Mouse (Mus musculus) brain, adult 2 months (tissue): Measurements from ENCODE around the gene Iqca.

ENCODE experiments used
- DNase-seq: peaks from one replicate; pipeline ENCODE4 v3.0.0; 2011; ENCODE audit warnings: low read depth, low spot score

Gene Iqca

GRCm38 (mm10) chr1:90060599-90060998 is 92.6 kb downstream of the Iqca start:
- DNase-seq, result peak; percentile 74

DNA sequence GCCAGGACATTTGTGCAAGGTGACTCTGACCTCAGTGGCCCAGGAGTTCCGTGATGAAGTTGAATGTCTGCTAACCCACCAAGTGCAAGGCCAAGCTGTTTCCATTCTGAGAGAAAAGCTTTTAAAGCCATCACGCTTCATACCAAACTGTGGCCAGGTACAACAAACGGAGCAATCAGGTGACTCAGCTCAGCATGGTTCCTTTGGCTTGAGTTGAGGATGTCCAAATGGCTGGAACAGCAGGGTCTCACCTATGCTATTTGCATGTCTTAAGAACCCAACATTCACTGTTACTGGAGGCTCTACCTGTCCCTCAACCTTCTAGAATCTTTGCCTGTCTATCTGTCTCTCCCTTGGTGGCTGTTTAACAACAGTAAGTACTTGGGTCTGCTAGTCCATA is 93.1 kb downstream of the Iqca start:
- no peak for DNase-seq

GRCm38 (mm10) chr1:90054991-90055390 is 98.2 kb downstream of the Iqca start:
- peak; percentile 87 for DNase-seq

DNA sequence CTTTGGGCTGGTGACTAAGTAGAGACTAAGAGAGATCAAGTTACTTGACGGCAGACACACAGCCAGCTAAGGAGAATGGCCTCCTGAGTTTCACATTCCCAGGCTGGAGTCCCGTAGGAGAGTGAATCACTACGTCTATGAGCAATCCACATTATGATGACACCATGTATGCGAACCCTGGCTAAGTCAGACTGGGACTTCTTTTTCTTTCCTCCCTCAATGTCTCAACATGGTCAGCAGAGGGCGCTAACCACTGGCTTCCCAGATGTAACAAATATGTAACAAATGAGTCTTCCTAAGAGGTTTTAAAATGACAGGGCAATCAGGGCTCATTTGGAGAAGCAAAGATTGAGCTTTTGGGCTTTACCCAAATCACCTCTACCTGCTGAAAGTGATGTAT is 101.9 kb downstream of the Iqca start:
- DNase-seq, result peak; percentile 81

DNA sequence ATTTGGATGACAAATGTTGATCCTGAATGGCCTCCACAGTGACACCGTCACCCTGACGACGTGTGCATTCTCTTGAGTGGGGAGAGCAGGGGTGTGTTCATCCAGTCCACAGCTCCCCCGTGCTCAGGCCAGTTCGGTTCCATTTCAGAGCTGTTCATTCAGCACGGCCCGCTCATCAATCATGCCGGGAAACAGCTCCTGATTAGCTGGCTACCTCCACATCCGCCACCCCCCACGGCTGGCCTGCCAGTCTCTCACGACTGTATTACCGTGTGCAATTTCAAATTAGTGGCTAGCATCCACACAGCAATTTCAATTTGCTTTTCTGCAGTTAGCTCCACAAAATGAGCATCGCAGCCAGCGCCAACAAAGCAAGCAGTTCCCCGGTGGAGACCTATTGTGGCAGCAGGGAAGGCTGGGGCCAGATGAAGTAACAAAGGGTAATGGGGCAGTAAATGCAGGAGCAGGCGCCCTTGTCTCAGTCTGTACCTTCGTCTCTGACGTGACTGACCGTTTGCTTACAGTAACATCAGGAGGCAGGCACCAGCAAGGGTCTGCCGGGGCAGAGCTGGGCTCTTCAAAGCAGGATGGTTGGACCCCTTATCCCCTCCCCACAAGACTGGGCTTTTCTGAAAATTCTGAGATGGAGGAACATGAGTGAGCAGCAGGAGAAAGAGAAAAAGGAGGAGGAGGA is 103.0 kb downstream of the Iqca start:
- DNase-seq, result no peak

GRCm38 (mm10) chr1:90028305-90028704 is 124.9 kb downstream of the Iqca start:
- DNase-seq, result no peak

DNA sequence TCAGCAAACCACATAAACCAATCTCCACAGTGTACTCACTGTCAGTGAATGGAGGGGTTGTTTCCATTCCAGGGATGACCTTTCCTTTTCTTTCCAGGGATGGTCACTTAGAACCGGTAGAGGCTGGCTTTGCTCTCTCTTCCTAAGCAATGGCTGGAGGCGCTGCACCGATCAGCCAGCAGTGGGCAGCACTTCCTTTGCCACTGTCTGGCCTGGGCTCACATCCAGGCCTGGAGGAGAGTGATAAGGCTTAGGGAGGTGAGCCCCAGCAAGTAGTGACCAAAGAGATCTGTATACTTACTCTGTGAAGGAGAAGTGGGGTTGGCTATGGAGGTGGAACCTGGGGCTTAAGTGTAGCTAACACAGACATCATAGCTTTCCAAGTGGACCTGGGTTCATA is 126.3 kb downstream of the Iqca start:
- DNase-seq, result peak; percentile 21

GRCm38 (mm10) chr1:90020336-90020735 is 132.9 kb downstream of the Iqca start:
- no peak for DNase-seq

- DNase-seq, result no peak
These were observed 135.1 kb downstream of the Iqca start for GRCm38 (mm10) chr1:90018071-90018470.

DNA sequence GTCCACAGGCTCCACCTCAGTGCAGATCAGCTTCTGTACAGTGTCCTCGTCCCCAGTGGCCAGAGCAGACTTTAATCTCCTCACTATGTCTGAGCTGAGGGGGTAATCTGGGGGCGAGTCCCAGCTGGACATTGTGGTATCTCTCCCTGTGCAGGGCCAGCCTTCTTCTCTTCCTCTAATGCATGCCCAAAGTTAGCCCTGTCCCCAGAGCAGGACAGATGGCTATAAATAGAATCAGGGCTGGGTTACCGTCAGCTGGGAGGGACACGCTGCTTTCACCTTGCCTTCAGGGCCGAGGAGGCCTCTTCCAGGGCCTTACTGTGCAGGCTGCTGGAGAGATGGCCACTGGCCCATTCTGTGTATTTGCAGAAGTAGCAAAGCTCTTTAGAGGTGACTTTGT is 138.8 kb downstream of the Iqca start, which contains the start of gene Asb18:
Asb18 (minus strand) TSS at position 221 of the 400 bp plus-strand sequence.
- no peak for DNase-seq

DNA sequence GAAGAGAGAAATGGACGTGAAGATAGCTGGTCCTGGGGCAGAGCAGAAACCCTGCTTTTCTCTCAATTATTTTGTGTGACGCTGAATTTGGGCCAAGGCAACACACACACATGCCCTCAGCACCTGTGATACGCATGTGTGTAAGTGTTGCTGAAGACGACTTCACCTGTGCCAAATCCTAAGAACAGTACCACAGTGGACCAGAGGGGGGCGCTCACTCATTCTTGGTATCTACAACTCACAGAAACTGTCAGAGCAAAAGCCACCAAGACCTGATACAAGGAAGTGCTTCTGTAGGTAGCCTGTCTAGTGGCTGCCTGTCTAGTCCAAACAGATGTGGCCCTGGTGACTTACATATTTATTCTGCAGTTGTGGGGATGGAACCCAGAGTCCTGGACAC is 139.9 kb downstream of the Iqca start:
- DNase-seq, result no peak

DNA sequence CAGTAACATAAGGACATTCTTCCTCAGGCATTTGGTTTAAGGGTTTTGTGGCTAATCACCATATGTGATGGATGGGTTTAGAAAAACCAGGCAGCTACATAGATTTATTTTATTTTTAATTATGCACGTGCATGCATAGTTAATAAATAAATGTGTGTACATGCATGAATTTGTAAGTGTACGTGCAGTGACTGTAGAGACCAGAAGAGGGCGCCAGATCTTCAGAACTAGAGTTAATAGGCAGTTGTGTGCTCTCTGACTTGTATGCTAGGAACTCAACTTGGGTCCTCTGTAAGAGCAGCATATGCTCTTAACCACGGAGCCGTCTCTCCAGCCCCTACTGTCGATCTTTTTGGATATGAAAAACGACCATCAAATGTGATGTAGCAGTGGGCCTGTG is 140.4 kb downstream of the Iqca start:
- DNase-seq, result no peak

- peak; percentile 13 for DNase-seq
These were observed 141.0 kb downstream of the Iqca start for GRCm38 (mm10) chr1:90012168-90012567.

GRCm38 (mm10) chr1:90010077-90010476 is 143.1 kb downstream of the Iqca start:
- no peak for DNase-seq

DNA sequence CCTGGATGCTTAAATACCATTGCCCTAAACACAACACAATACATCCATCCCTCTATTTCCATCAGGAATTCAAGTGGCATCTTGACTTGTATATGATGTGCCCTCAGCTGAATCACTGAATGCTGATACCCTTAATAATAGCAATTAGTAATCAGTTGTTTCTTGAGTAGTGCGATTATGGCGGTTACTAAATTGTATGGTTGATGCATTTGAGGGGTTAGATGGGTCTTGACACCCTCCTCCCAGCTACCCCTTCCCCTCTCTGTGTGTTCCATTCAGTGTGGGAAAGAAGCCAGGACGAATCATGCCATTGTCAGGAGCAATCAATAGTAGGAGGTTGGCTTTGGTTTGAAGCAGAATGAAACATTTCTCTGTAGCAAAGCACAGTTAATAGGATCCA is 144.0 kb downstream of the Iqca start:
- no peak for DNase-seq

GRCm38 (mm10) chr1:90006666-90007065 is 146.5 kb downstream of the Iqca start:
- peak; percentile 47 for DNase-seq

DNA sequence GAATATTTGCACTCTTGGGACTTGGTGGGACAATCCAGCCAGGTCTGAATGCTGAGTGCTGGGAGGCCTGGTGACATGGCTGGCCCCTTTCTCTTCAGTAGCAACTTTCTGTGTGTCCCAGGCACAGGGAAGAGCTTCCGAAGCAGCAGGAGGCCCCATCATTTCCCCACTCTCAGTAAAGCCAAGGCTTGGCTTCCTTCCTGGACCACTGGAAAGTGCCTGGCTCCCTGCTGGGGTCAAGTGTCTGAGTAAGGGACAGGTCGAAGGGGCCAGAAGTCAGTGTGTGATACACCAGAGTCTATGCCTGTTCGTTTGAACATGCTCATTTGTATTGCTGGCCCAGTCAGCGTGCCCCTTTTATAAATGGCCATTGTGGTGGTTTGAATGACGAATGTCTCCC is 152.2 kb downstream of the Iqca start:
- no peak for DNase-seq

DNA sequence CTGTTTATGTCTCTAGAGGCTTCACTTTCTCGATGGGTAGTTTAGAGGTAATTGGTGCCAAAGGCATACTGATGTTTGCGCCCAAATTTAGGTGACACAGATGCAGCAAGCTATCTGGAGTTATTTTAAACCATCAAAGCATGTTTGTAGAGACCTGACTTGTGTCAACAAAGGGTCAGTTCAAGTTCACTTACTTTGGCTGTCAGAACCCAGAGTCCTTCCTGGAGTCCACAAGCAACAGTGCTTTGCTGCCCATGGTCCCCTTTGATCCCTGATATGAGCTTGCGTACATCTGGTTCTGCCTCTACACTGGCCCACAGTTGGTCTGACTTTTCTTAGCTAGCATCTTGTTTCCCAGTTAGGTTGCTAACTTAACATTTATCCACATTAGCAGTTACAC is 153.3 kb downstream of the Iqca start:
- no peak for DNase-seq

- no peak for DNase-seq
These were observed 154.5 kb downstream of the Iqca start for GRCm38 (mm10) chr1:89998696-89999095.

- peak; percentile 42 for DNase-seq
These were observed 155.1 kb downstream of the Iqca start for GRCm38 (mm10) chr1:89998076-89998475.

DNA sequence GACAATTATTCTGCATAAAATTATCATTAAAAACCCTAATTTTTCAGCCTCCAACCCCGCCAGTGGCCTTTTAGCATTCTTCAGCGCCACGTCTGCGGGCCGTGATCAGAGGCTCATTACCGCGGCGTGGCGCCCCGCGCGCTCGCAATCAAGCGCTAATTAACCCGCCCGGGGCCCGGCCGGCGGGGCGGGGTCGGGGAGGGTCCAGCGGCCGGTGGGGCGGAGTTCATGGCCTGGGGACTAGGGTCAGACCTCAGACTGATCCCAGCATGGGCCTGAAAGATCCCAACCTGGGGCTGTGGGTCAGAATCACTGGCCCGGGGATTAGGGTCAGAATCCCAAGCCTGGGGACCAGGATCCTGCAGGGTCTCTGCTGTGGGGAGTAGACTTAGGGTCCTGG is 160.9 kb downstream of the Iqca start:
- no peak for DNase-seq
